Mouse (Mus musculus) stomach, postnatal 0 days (tissue): ENCODE measurements at regions not wholly inside any gene's neighbourhood (a gene's known extent, or its start where the extent isn't known, plus 50 kb on each side); places are given as distances from the start of the nearest gene placed in this dataset.

Experiments
- CTCF ChIP-seq: IDR thresholded peaks from 2 replicates; pipeline ENCODE4 v1.5.1; 2016; ENCODE audit warnings: antibody characterized with exemption, low read depth, mild to moderate bottlenecking, moderate library complexity
- EP300 ChIP-seq: optimal IDR thresholded peaks from 2 replicates; pipeline ENCODE3; 2016; ENCODE audit warnings: antibody characterized with exemption

GRCm38 (mm10) chr14:67133221-67133620 is 1124.2 kb upstream of the Gulo start:
- TF ChIP-seq CTCF (no peak), EP300 (no peak)
